Mouse (Mus musculus) limb, embryonic 15.5 days (tissue): ENCODE results near the gene Bicra. TPM values are rescaled to one million over a fixed set of nuclear protein-coding genes. Genes with fewer than 3 reads are reported as not detected.

ENCODE experiments used
- ATAC-seq: fragments of 200-750 bp; cut with Nextera tagmentation; 2 replicates; pipeline ENCODE4 v1.8.0; 2017; ENCODE audit warnings: low read depth, moderate TSS enrichment; ENCODE audit not compliant: insufficient number of reproducible peaks, low FRiP score, low TSS enrichment
- H3K27ac ChIP-seq: fragments of 300-500 bp; sonication (generic); 2 replicates; pipeline ENCODE4 v1.5.1; 2015; ENCODE audit warnings: moderate library complexity, mild to moderate bottlenecking, inconsistent platforms
- H3K27me3 ChIP-seq: fragments of 300-500 bp; sonication (generic); 2 replicates; pipeline ENCODE4 v1.6.1; 2015; ENCODE audit warnings: inconsistent platforms
- H3K36me3 ChIP-seq: fragments of 300-500 bp; sonication (generic); 2 replicates; pipeline ENCODE4 v1.6.1; 2015; ENCODE audit warnings: inconsistent platforms
- H3K4me1 ChIP-seq: fragments of 300-500 bp; sonication (generic); 2 replicates; pipeline ENCODE4 v1.6.1; 2015; ENCODE audit warnings: inconsistent platforms
- H3K4me2 ChIP-seq: fragments of 300-500 bp; sonication (generic); 2 replicates; pipeline ENCODE4 v1.6.1; 2015; ENCODE audit warnings: mild to moderate bottlenecking, inconsistent platforms
- H3K4me3 ChIP-seq: fragments of 300-500 bp; sonication (generic); 2 replicates; pipeline ENCODE4 v1.5.1; 2015; ENCODE audit warnings: mild to moderate bottlenecking, inconsistent platforms
- H3K9ac ChIP-seq: fragments of 300-500 bp; sonication (generic); 2 replicates; pipeline ENCODE4 v1.6.1; 2015; ENCODE audit warnings: inconsistent platforms
- H3K9me3 ChIP-seq: fragments of 300-500 bp; sonication (generic); 2 replicates; pipeline ENCODE4 v1.6.1; 2016; ENCODE audit warnings: inconsistent platforms
- WGBS: fragments of 180-500 bp; shearing (Covaris S2); methylation state at CpG from one replicate; pipeline ENCODE4 v1.1.7; 2015; 5-methylcytosine and 5-hydroxymethylcytosine counted together
- polyA plus RNA-seq: library from polyadenylated mRNA; unstranded; fragments of >200 nt; fragmentation: Nextera tagmentation; extraction: Ambion mirVana; gene quantifications from 2 replicates; pipeline ENCODE4 v1.2.1, GENCODE M21; 2015

Bicra gene
- polyA plus RNA-seq, 1 experiment from 2014 or later = 7.2 TPM

DNA sequence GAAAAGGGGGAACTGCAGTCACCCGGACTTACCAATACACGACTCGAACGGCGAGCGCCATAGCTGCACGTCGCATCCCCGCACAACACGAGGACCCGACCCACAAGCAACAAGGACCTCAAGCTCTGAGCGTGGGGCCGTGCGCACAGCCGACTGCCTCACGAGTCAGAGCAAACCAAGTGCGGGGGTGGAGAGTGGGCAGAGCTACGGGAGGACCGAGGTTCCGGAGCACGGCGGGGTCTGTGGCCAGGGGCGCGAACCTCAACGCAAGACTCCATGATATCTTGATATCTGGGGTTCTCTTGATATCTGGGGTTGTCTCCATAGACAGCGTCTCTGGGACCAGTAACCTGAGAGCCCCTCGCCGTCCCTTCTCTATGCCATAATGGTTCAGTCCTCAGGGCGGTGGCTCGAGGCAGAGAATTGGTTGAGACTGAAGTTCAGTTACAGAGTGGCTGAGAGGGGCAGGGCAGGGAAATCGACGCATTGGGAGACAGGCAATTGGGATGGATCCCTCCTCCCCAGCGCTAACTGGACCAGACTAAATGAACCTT lies 125.4 kb downstream of the Bicra start, which contains the start of gene Selenow:
TSS of gene Selenow (minus strand) at position 183 of the 554 bp plus-strand sequence.
- Histone ChIP-seq H3K4me2 (peak within 1 kb of the TSS; percentile 73), H3K36me3 (peaks cover 27% of the 10 kb centered on the region), H3K27me3 (no peaks in the 10 kb centered on the region), H3K9me3 (no peaks in the 10 kb centered on the region), H3K27ac (peak within 1 kb of the TSS; percentile 95), H3K4me3 (peak within 1 kb of the TSS; percentile 63), H3K9ac (peak within 1 kb of the TSS; percentile 65), H3K4me1 (peaks cover 25% of the 10 kb centered on the region)
- peak; percentile 95 for ATAC-seq
- WGBS = under 1% methylated on average over 33 of the region's 33 CpGs

DNA sequence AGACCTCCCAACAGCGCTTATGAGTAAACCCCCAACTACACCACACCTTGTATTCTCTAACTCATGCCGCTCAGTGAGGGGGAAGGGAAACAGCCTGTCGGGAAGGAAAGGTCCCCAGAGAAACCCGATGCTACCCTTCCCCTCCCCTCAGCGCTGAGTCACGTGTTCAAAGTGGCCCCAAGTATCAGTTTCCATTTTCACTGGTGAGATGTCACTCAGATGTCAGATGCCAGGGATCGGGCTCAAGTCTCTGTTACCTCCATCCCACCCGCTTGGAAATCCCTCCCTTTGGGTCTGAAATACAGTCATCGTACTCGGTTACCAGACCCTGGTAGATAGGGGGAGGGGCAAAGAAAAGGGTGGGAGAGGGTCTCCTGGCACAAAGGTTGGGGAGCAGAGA lies 125.9 kb downstream of the Bicra start:
- H3K27me3 ChIP-seq = no peaks in the 10 kb centered on the region
- peaks cover 25% of the 10 kb centered on the region for H3K4me1 ChIP-seq
- H3K9me3 ChIP-seq = no peaks in the 10 kb centered on the region
- ATAC-seq = peak; percentile 36; the same call in 1 of the 2 replicates
- H3K9ac ChIP-seq = peak overlapping the region; percentile 65
- H3K27ac ChIP-seq = peak overlapping the region; percentile 95
- WGBS = 0% methylated on average over 10 of the region's 10 CpGs
- peak overlapping the region; percentile 63 for H3K4me3 ChIP-seq
- H3K4me2 ChIP-seq = peak overlapping the region; percentile 73
- H3K36me3 ChIP-seq = peaks cover 32% of the 10 kb centered on the region

Other genes with a start within 250 kb of the Bicra start
- gene Obox6, start 208.2 kb downstream of the Bicra start, polyA plus RNA-seq = not detected in 2 replicates
- not detected in 2 replicates for gene Crx, start 168.0 kb downstream of the Bicra start, polyA plus RNA-seq
- gene Crxos, start 165.3 kb downstream of the Bicra start, polyA plus RNA-seq = not detected in 2 replicates
- gene Selenow, start 125.5 kb downstream of the Bicra start, polyA plus RNA-seq = 871 and 889 TPM in 2 replicates
- gene Nop53, start 101.8 kb downstream of the Bicra start, polyA plus RNA-seq = 196 and 208 TPM in 2 replicates
- 62.8 and 71.1 TPM in 2 replicates for gene Ehd2, start 80.4 kb downstream of the Bicra start, polyA plus RNA-seq
- 0.07 TPM in 1 of 2 replicates, not detected in the other for gene Zfp541, start 13.9 kb upstream of the Bicra start, polyA plus RNA-seq
- gene Napa, start 50.5 kb upstream of the Bicra start, polyA plus RNA-seq = 238 and 277 TPM in 2 replicates
- 31.2 and 32.7 TPM in 2 replicates for gene Kptn, start 72.0 kb upstream of the Bicra start, polyA plus RNA-seq
- gene Slc8a2, start 81.9 kb upstream of the Bicra start, polyA plus RNA-seq = 0.08 and 0.14 TPM in 2 replicates
- gene Meis3, start 127.2 kb upstream of the Bicra start, polyA plus RNA-seq = 18.3 and 19.8 TPM in 2 replicates
- gene Dhx34, start 174.1 kb upstream of the Bicra start, polyA plus RNA-seq = 12.1 and 13.5 TPM in 2 replicates
- 0.17 and 0.26 TPM in 2 replicates for gene C5ar2, start 196.2 kb upstream of the Bicra start, polyA plus RNA-seq
- gene C5ar1, start 211.6 kb upstream of the Bicra start, polyA plus RNA-seq = 5.3 and 5.4 TPM in 2 replicates
- 23.9 and 28.1 TPM in 2 replicates for gene Inafm1, start 225.7 kb upstream of the Bicra start, polyA plus RNA-seq
- 26.6 and 27.0 TPM in 2 replicates for gene Ccdc9, start 238.9 kb upstream of the Bicra start, polyA plus RNA-seq